Mouse (Mus musculus) neural tube, embryonic 11.5 days (tissue): ENCODE results near the gene Pmp22. TPM values are rescaled to one million over a fixed set of nuclear protein-coding genes. Genes with fewer than 3 reads are reported as not detected.

ENCODE experiments used
- ATAC-seq: fragments of 200-750 bp; cut with Nextera tagmentation; 2 replicates; pipeline ENCODE4 v1.8.0; 2017; ENCODE audit warnings: moderate number of reproducible peaks, mild to moderate bottlenecking, moderate TSS enrichment, moderate library complexity; ENCODE audit not compliant: insufficient read depth, low FRiP score, low TSS enrichment
- DNase-seq: peaks from one replicate; pipeline ENCODE4 v3.0.0-alpha.2; 2015; ENCODE audit warnings: low spot score
- H3K27ac ChIP-seq: fragments of 300-500 bp; sonication (generic); 2 replicates; pipeline ENCODE4 v1.5.1; 2014; ENCODE audit warnings: low read depth, mild to moderate bottlenecking, low read length
- H3K27me3 ChIP-seq: fragments of 300-500 bp; sonication (generic); 2 replicates; pipeline ENCODE4 v1.6.1; 2014; ENCODE audit warnings: mild to moderate bottlenecking, low read length, mixed read lengths; ENCODE audit not compliant: control insufficient read depth, insufficient read depth
- H3K36me3 ChIP-seq: fragments of 300-500 bp; sonication (generic); 2 replicates; pipeline ENCODE4 v1.6.1; 2014; ENCODE audit warnings: mild to moderate bottlenecking, low read length, moderate library complexity, mixed read lengths; ENCODE audit not compliant: control insufficient read depth, insufficient read depth
- H3K4me1 ChIP-seq: fragments of 300-500 bp; sonication (generic); 2 replicates; pipeline ENCODE4 v1.6.1; 2014; ENCODE audit warnings: low read length, mixed read lengths; ENCODE audit not compliant: control insufficient read depth, insufficient read depth
- H3K4me2 ChIP-seq: fragments of 300-500 bp; sonication (generic); 2 replicates; pipeline ENCODE4 v1.6.1; 2014; ENCODE audit warnings: low read depth, mild to moderate bottlenecking, moderate library complexity
- H3K4me3 ChIP-seq: fragments of 300-500 bp; sonication (generic); 2 replicates; pipeline ENCODE4 v1.5.1; 2014; ENCODE audit warnings: low read depth, low read length
- H3K9ac ChIP-seq: fragments of 300-500 bp; sonication (generic); 2 replicates; pipeline ENCODE4 v1.6.1; 2014; ENCODE audit warnings: mild to moderate bottlenecking, low read length
- H3K9me3 ChIP-seq: fragments of 300-500 bp; sonication (generic); 2 replicates; pipeline ENCODE4 v1.6.1; 2016; ENCODE audit warnings: low read length; ENCODE audit not compliant: control insufficient read depth
- WGBS: fragments of 180-500 bp; shearing (Covaris S2); extraction: QIAGEN DNeasy Blood & Tissue Kit; methylation state at CpG from one replicate; pipeline ENCODE4 v1.1.7; 2014; 5-methylcytosine and 5-hydroxymethylcytosine counted together
- polyA plus RNA-seq: library from polyadenylated mRNA; unstranded; fragments of >200 nt; fragmentation: Nextera tagmentation; extraction: Ambion mirVana; gene quantifications from 2 replicates; pipeline ENCODE4 v1.2.1, GENCODE M21; 2014

The Pmp22 gene
- polyA plus RNA-seq, 1 experiment from 2014 or later, result 34.1 TPM

DNA sequence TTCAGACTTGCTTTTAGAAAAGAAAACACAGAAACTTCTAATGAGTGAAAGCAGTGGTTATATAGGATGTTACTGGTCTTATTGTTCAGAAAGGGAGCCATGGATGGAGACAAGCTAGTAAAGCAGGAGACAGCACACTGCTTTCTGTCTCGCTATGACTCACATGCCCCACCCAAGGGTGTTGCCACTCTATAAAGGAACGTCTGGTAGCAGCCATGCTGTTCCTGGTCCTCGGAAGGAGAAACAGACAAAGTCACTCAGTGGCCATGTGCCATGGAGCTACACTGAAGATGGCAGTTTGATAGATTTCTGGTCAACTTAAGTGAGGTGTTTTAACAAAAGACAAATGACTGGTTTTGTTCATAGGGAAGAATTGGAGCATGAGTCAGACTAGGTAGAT is 29.4 kb upstream of the Pmp22 start:
- H3K27ac ChIP-seq, result no peak overlapping the region
- H3K9ac ChIP-seq, result no peak overlapping the region
- H3K4me3 ChIP-seq, result no peak overlapping the region
- no peaks in the 10 kb centered on the region for H3K9me3 ChIP-seq
- WGBS, result 78% methylated on average over 3 of the region's 3 CpGs
- ATAC-seq (no peak), DNase-seq (no peak)
- no peaks in the 10 kb centered on the region for H3K36me3 ChIP-seq
- H3K4me2 ChIP-seq, result no peak overlapping the region
- H3K27me3 ChIP-seq, result no peaks in the 10 kb centered on the region
- no peaks in the 10 kb centered on the region for H3K4me1 ChIP-seq

DNA sequence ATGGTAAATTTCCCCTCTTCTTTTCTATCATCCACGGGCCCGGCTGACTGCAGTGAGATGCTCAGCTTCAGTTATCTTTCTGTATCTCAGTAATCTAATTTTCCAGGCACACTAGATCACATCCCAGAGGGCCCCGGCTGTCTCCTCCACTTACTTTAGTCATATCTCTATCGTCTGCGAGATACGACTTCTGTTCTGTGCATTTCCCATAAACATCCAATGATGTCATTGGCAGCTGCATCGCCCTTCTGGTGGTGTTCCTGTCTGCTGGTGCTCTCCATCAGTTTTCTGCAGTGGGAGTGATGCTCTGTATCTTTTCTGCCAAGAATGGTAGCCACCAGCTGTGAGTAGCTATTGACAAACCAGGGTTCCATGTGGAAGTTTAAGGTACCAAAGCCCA is 25.5 kb upstream of the Pmp22 start:
- Histone ChIP-seq H3K27ac (no peak overlapping the region), H3K4me2 (no peak overlapping the region), H3K9me3 (no peaks in the 10 kb centered on the region), H3K36me3 (no peaks in the 10 kb centered on the region), H3K9ac (no peak overlapping the region), H3K4me1 (no peaks in the 10 kb centered on the region), H3K27me3 (no peaks in the 10 kb centered on the region), H3K4me3 (no peak overlapping the region)
- no peak for ATAC-seq
- 93% methylated on average over 7 of the region's 7 CpGs for WGBS
- no peak for DNase-seq

DNA sequence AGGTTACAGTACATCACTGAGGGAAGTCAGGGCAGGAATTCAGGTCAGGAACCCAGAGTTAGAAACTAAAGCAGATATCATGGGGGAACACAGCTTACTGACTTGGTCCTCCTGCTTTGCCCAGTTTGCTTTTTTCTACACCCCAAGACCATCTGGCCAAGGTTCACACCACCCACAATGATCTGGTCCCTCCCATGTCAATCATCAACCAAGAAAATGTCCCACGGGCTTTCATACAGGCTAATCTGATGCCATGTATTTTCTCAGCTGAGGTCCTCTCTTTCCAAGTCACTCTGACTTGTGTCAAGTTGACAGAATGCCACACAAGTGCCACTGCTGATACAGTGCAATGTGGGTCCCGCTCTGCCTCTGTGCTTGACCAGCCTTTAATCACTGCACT is 24.8 kb upstream of the Pmp22 start:
- 94% methylated on average over 2 of the region's 2 CpGs for WGBS
- Histone ChIP-seq H3K4me1 (no peaks in the 10 kb centered on the region), H3K36me3 (no peaks in the 10 kb centered on the region), H3K9me3 (no peaks in the 10 kb centered on the region), H3K27ac (no peak overlapping the region), H3K27me3 (no peaks in the 10 kb centered on the region), H3K4me3 (no peak overlapping the region), H3K9ac (no peak overlapping the region), H3K4me2 (no peak overlapping the region)
- DNase-seq (no peak), ATAC-seq (no peak)

DNA sequence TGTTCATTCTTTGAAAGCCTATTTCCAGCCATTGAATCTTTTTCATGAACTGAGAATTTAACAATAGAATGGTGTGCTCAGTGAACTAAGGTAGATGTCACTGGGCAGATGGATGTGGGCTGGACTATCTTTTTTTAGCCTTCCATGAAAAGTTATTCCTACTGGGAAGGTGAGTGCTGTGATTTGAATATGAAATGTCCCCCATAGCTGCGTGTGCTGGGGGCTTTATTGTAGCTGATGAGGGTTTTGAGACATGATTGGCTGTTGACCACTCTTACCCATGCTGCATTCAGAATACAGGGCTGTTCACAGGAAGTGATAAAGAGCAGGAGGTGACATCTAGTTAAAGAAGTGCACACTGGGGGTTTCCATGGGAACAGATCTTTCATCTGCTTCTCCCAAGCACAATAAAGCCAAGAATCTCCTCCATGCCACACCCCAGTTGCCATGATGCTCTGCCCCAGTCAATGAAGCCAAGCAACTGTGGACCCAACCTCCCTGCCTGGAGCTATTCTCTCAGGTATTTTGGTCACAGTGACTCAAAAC is 19.5 kb upstream of the Pmp22 start:
- ATAC-seq (no peak), DNase-seq (no peak)
- Histone ChIP-seq H3K4me2 (no peak overlapping the region), H3K36me3 (no peaks in the 10 kb centered on the region), H3K27me3 (no peaks in the 10 kb centered on the region), H3K9ac (no peak overlapping the region), H3K4me3 (no peak overlapping the region), H3K27ac (no peak overlapping the region), H3K9me3 (no peaks in the 10 kb centered on the region), H3K4me1 (no peaks in the 10 kb centered on the region)
- WGBS, result 62% methylated on average over 1 of the region's 1 CpGs

DNA sequence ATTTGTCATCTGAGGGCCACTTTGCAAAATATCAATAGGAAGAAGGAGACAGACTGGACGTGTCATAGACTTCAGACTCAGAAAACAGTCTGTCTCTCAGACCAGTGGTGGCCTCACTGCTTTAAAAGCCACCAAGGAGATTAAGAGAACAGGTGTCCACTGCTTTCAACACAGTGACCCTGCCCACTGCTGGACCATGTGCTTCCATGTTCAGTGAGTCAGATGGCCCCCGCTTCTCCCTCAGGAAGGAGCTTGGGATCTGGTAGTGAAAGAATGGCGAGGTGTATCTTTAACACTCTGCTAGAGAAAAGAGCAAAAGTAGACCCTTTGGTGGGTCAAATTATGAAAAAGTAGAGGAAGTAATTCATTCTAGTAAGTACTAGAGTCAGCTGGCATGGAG is 18.5 kb upstream of the Pmp22 start:
- Histone ChIP-seq H3K27ac (no peak overlapping the region), H3K36me3 (no peaks in the 10 kb centered on the region), H3K4me1 (no peaks in the 10 kb centered on the region), H3K9me3 (no peaks in the 10 kb centered on the region), H3K27me3 (no peaks in the 10 kb centered on the region), H3K4me3 (no peak overlapping the region), H3K4me2 (no peak overlapping the region), H3K9ac (no peak overlapping the region)
- 83% methylated on average over 3 of the region's 3 CpGs for WGBS
- ATAC-seq, result no peak
- DNase-seq, result no peak

DNA sequence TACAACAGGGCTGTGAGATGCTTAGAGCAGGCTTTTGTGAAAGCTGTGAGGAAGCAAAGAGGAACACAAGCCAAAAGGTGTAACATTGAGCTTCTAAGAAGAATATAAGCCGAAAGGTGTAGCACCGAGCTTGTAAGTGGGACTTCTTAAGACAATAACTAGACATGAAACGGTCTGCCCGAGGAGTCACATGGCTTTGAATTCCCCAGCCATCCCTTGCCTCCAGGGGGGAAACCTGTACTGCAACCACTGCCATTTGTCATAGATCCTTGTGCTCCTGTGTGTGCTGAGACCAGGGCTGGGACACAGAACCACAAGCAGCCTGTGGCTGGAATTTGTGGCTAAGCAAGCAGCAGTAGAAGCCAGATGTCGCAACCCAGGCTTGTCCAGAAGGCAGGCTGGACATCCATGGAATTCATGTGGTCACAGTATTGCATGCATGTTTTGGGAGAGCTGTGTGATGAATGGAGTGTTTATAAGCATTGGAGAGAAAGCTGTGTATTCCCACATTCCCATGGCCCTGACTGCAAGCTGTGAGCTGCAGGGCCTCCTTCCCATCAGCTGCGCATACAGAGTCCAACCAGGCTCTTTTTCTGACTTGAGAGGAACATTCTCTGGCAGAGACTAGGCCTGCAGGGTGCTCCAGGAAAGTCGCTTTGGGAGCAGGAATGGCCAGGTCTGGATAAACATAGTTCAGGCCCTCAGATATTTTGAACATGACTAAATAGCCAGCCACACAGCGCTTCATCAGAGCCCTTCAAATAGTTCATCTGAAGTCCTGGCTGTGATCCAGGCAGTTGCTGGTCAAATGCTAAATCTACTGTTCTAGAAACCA is 13.8 kb upstream of the Pmp22 start:
- Histone ChIP-seq H3K4me3 (no peak overlapping the region), H3K36me3 (no peaks in the 10 kb centered on the region), H3K27me3 (no peaks in the 10 kb centered on the region), H3K9ac (no peak overlapping the region), H3K27ac (no peak overlapping the region), H3K4me2 (no peak overlapping the region), H3K9me3 (no peaks in the 10 kb centered on the region), H3K4me1 (no peaks in the 10 kb centered on the region)
- DNase-seq (no peak), ATAC-seq (no peak)
- WGBS, result 79% methylated on average over 8 of the region's 8 CpGs

DNA sequence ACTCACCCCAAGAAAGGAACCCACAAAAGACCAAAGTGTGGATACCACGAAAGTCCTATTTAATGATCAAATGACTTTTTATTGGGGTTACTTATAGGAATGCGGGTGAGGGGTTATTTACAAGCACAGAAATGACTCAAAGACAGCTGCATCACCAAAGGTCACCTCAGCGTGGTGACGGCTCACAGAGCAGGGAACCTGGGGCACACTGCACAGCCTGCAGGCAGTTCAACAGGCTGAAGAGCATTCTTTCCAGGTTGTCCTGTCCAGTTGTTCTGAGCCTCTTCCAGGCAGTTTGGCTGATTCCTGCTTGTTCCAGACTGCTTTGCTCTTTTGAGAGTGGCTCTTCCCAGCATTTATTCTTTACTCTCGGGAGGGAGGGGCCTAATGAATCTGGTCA is 12.1 kb upstream of the Pmp22 start:
- Histone ChIP-seq H3K9me3 (no peaks in the 10 kb centered on the region), H3K4me2 (no peak overlapping the region)
- WGBS, result 89% methylated on average over 5 of the region's 5 CpGs

DNA sequence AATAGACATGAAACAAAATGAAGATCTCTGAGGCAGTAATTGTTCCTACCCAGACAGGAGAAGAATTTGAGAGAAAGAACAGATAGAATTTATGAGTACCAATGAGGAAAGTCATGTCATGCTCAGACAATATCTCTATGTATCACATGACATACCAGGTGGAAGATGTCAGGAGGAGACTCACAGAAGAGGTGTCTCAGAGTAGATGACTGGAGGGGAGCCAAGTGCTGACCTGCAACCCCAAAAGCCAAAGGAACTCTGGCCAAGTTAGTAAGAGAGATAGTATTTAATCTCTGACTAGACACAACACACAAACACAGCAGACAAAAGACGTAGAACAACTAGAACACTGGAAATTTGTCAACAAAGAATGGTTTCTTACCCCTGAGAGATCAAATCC is 11.5 kb upstream of the Pmp22 start:
- ATAC-seq, result no peak
- Histone ChIP-seq H3K27me3 (no peaks in the 10 kb centered on the region), H3K9me3 (no peaks in the 10 kb centered on the region), H3K27ac (no peak overlapping the region), H3K4me2 (no peak overlapping the region), H3K36me3 (no peaks in the 10 kb centered on the region), H3K9ac (no peak overlapping the region), H3K4me1 (0 out of 2 replicates have a peak, but pooled peaks cover 3% of the 10 kb centered on the region), H3K4me3 (no peak overlapping the region)
- DNase-seq, result no peak
- WGBS, result 82% methylated on average over 1 of the region's 1 CpGs

More for the DNA sequence above, 12.1 kb upstream of the Pmp22 start:
- Histone ChIP-seq H3K36me3 (no peaks in the 10 kb centered on the region), H3K27me3 (no peaks in the 10 kb centered on the region), H3K9ac (no peak overlapping the region), H3K27ac (no peak overlapping the region), H3K4me3 (no peak overlapping the region), H3K4me1 (no peaks in the 10 kb centered on the region)
- no peak for ATAC-seq
- no peak for DNase-seq

DNA sequence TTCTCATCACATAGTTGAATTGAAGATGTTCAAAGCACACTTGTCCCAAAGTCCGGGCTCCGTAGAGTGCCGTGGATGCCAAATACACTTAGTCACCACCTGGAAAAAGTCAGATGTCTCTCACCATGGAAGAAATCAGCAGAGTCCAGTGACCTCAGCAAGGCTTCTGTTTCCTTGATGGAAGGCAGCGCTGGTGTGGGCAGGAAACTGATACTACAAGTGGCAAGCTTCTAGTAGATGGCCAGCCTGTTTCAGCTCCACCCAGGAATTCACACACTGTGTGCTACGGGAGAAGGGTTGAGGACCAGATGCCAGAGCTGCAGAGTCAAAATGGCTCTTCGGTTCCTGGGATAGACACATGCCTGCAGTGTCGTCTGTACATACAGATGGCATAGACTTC is 9.0 kb upstream of the Pmp22 start:
- DNase-seq, result no peak
- Histone ChIP-seq H3K27ac (no peak overlapping the region), H3K4me3 (no peak overlapping the region), H3K4me1 (0 out of 2 replicates have a peak, but pooled peaks cover 3% of the 10 kb centered on the region), H3K27me3 (no peaks in the 10 kb centered on the region), H3K9ac (no peak overlapping the region), H3K36me3 (no peaks in the 10 kb centered on the region), H3K4me2 (no peak overlapping the region), H3K9me3 (no peaks in the 10 kb centered on the region)
- 89% methylated on average over 7 of the region's 7 CpGs for WGBS
- no peak for ATAC-seq
